Mouse (Mus musculus): ENCODE measurements around the gene Arsg.

- TF ChIP-seq CTCF (conservative IDR thresholded peaks at IDR 0.05 in 1 of 2, IDR thresholded peaks at IDR 0.05 in 1 of 2; ENCODE audit: low read depth in 2 of 2, low read length in 2 of 2) (no peak), TCF12 (IDR thresholded peaks at IDR 0.05; ENCODE audit: low read depth, low read length) (no peak), MXI1 (IDR thresholded peaks at IDR 0.05; ENCODE audit: low read depth, low read length) (peak; percentile 49; the same call in 1 of the 2 replicates), MYC (IDR thresholded peaks at IDR 0.05; ENCODE audit: low read depth, low read length) (no peak), JUN (IDR thresholded peaks at IDR 0.05; ENCODE audit: insufficient read depth, low read depth, low read length) (no peak)
These were observed 32.5 kb upstream of the Arsg start for GRCm38 (mm10) chr11:109440641-109441040.

Measured in CH12.LX (cell line).